In genomic region chr4:127243552-127243951, GRCm38 (mm10) we compare ENCODE assay signal across 7 mouse cellular contexts. TPM values are rescaled to one million over a fixed set of nuclear protein-coding genes. Genes with fewer than 3 reads are reported as not detected.
DNase-seq lines count a peak whose midpoint lies in the region; ATAC-seq lines count a peak whose summit lies in the region.

Smim12 (plus strand) TSS chr4:127243784.

- peaks cover 5% of the 10 kb centered on the region; the same call in 1 of the 2 replicates for H3K4me1 ChIP-seq in intestine, embryonic 15.5 days (replicated peaks)
- H3K4me1 ChIP-seq in midbrain, embryonic 10.5 days: peaks cover 18% of the 10 kb centered on the region

- DNase-seq in adrenal gland, adult 2 months: peak; percentile 98
- DNase-seq in embryo, embryonic 11.5 days (ENCODE audit: low read depth, low spot score): peak; percentile 95
- DNase-seq in gastrocnemius, postnatal 36 days: peak; percentile 98 to 99
- DNase-seq in left cerebral cortex, postnatal 25 days (ENCODE audit: low spot score in 2 of 2): peak; percentile 99
- DNase-seq in midbrain, embryonic 10.5 days (ENCODE audit: low spot score): peak; percentile 98
- peak; percentile 100 for DNase-seq in right cerebral cortex, postnatal 4 days

- intact Hi-C loops in gastrocnemius, postnatal 36 days (cut with DNase I): no loop called here
- intact Hi-C loops in left cerebral cortex, postnatal 25 days (cut with DNase I): loop anchor here (10.0 kb wide), 1 partner anchor 689 kb away; the partner anchor contains the start of gene Clspn

- H3K27me3 ChIP-seq in intestine, embryonic 15.5 days (replicated peaks): no peaks in the 10 kb centered on the region
- no peaks in the 10 kb centered on the region for H3K27me3 ChIP-seq in midbrain, embryonic 10.5 days (ENCODE audit: low read depth, poor library complexity, severe bottlenecking)

- no peaks in the 10 kb centered on the region for H3K9me3 ChIP-seq in intestine, embryonic 15.5 days
- H3K9me3 ChIP-seq in midbrain, embryonic 10.5 days (replicated peaks): no peaks in the 10 kb centered on the region

- peak within 1 kb of the TSS; percentile 82 for H3K9ac ChIP-seq in intestine, embryonic 15.5 days

- WGBS in intestine, embryonic 15.5 days: under 1% methylated on average over 29 of the region's 29 CpGs
- WGBS in midbrain, embryonic 10.5 days: under 1% methylated on average over 29 of the region's 29 CpGs

- H3K27ac ChIP-seq in intestine, embryonic 15.5 days: no peak within 1 kb of the TSS
- H3K27ac ChIP-seq in midbrain, embryonic 10.5 days (replicated peaks): peak within 1 kb of the TSS; percentile 91

- H3K36me3 ChIP-seq in intestine, embryonic 15.5 days: peaks cover 8% of the 10 kb centered on the region; the same call in 1 of the 2 replicates
- H3K36me3 ChIP-seq in midbrain, embryonic 10.5 days: peaks cover 19% of the 10 kb centered on the region

- H3K4me3 ChIP-seq in intestine, embryonic 15.5 days (replicated peaks): peak within 1 kb of the TSS; percentile 74
- peak within 1 kb of the TSS; percentile 96 for H3K4me3 ChIP-seq in midbrain, embryonic 10.5 days

- peak within 1 kb of the TSS; percentile 74 for H3K4me2 ChIP-seq in intestine, embryonic 15.5 days (replicated peaks)

- peak; percentile 100 for ATAC-seq in intestine, embryonic 15.5 days

RNA-seq across cellular contexts. Expression of gene Smim12, which starts in this region (rescaled TPM):
- total RNA-seq in adrenal gland, adult 2 months (2021): 10 to 100 TPM; 50.4 to 68.0 TPM
- 41.7 and 46.8 TPM in 2 replicates for polyA plus RNA-seq in adrenal gland, adult 2 months (2012; rRNA removed)
- total RNA-seq in gastrocnemius, postnatal 36 days (2021): 10 to 100 TPM; 29.7 to 34.2 TPM
- polyA plus RNA-seq in intestine, embryonic 15.5 days (2015; fragmentation: Nextera tagmentation; extraction: Ambion mirVana): 56.3 and 57.1 TPM in 2 replicates
- 10 to 100 TPM; 55.2 to 55.3 TPM for total RNA-seq in left cerebral cortex, postnatal 25 days (2021)
- polyA plus RNA-seq in midbrain, embryonic 10.5 days (2016; fragmentation: Nextera tagmentation; extraction: Ambion mirVana): 69.3 and 75.2 TPM in 2 replicates
